Mouse (Mus musculus) neural tube, embryonic 12.5 days (tissue): ENCODE data around the gene Rpl11. TPM values are rescaled to one million over a fixed set of nuclear protein-coding genes. Genes with fewer than 3 reads are reported as not detected.
"Not testable (repeated sequence)": the region's sequence is repeated elsewhere in the genome, so short reads cannot be mapped to it uniquely, and the experiment has no call there.

Experiments used
- ATAC-seq: fragments of 200-750 bp; cut with Nextera tagmentation; 2 replicates; pipeline ENCODE4 v1.8.0; 2017; ENCODE audit warnings: low read depth, mild to moderate bottlenecking, moderate TSS enrichment, moderate library complexity; ENCODE audit not compliant: low FRiP score
- H3K27ac ChIP-seq: fragments of 300-500 bp; sonication (generic); 2 replicates; pipeline ENCODE4 v1.5.1; 2016
- H3K27me3 ChIP-seq: fragments of 300-500 bp; sonication (generic); replicated peaks from 2 replicates; pipeline ENCODE4 v1.6.1; 2016; ENCODE audit warnings: mild to moderate bottlenecking
- H3K36me3 ChIP-seq: fragments of 300-500 bp; sonication (generic); 2 replicates; pipeline ENCODE4 v1.6.1; 2016; ENCODE audit warnings: mild to moderate bottlenecking
- H3K4me1 ChIP-seq: fragments of 300-500 bp; sonication (generic); 2 replicates; pipeline ENCODE4 v1.6.1; 2016
- H3K4me2 ChIP-seq: fragments of 300-500 bp; sonication (generic); replicated peaks from 2 replicates; pipeline ENCODE4 v1.6.1; 2016; ENCODE audit warnings: mild to moderate bottlenecking
- H3K4me3 ChIP-seq: fragments of 300-500 bp; sonication (generic); 2 replicates; pipeline ENCODE4 v1.5.1; 2016
- H3K9ac ChIP-seq: fragments of 300-500 bp; sonication (generic); 2 replicates; pipeline ENCODE4 v1.6.1; 2016; ENCODE audit warnings: mild to moderate bottlenecking
- H3K9me3 ChIP-seq: fragments of 300-500 bp; sonication (generic); 2 replicates; pipeline ENCODE4 v1.6.1; 2016; ENCODE audit warnings: mild to moderate bottlenecking
- WGBS: fragments of 180-500 bp; shearing (Covaris S2); methylation state at CpG from one replicate; pipeline ENCODE4 v1.1.7; 2016; 5-methylcytosine and 5-hydroxymethylcytosine counted together
- polyA plus RNA-seq: library from polyadenylated mRNA; unstranded; fragments of >200 nt; fragmentation: Nextera tagmentation; extraction: Ambion mirVana; gene quantifications from 2 replicates; pipeline ENCODE4 v1.2.1, GENCODE M21; 2016

Rpl11 gene
- 293 and 294 TPM in 2 replicates for polyA plus RNA-seq

DNA sequence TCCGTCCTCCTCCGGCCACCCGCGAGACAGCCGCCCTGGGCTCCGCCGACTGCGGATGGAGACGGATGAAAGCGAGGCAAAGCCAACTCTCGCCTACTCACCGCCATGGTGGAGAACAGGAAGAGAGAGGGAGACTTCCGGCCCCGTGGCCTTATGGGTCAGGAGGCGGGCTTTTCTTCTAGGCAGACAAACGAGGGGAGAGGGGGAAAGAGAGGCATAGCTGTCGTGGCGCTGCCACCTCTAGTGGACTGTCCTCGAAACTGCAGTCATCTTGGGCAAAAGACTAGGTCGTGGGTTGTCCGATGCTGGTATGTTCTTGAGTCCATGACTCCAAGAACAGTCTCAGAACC lies at the start of gene Rpl11:
Gene Rpl11 (minus strand): TSS at position 182 of the 350 bp plus-strand sequence.
- peak within 1 kb of the TSS; percentile 60; the same call in 1 of the 2 replicates for H3K27ac ChIP-seq
- peak; percentile 97 for ATAC-seq
- WGBS, result under 1% methylated on average over 21 of the region's 21 CpGs

DNA sequence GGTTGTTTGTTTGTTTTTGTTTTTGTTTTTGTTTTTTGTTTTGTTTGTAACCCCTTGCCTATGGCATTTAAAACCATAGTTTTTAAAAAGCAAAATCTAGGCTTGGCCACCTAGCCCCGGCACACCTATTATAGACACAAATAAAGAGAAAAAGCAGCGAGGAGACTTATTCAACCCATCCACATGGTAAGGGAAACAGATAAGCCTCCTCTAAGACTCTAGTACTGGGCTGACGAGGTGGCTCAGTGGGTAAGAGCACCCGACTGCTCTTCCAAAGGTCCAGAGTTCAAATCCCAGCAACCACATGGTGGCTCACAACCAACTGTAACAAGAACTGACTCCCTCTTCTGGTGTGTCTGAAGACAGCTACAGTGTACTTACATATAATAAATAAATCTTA lies 48.5 kb upstream of the Rpl11 start:
- H3K4me3 ChIP-seq, ATAC-seq, H3K27ac ChIP-seq, H3K9me3 ChIP-seq, H3K27me3 ChIP-seq, H3K4me2 ChIP-seq, H3K9ac ChIP-seq, H3K36me3 ChIP-seq: not testable (repeated sequence)
- 87% methylated on average over 4 of the region's 4 CpGs for WGBS
- peaks cover 14% of the 10 kb centered on the region for H3K4me1 ChIP-seq

More for the DNA sequence above, at the start of gene Rpl11:
- peaks cover 37% of the 10 kb centered on the region for H3K36me3 ChIP-seq
- peak within 1 kb of the TSS; percentile 95 for H3K4me2 ChIP-seq
- H3K4me1 ChIP-seq, result peaks cover 18% of the 10 kb centered on the region
- H3K27me3 ChIP-seq, result no peaks in the 10 kb centered on the region
- H3K4me3 ChIP-seq, result peak within 1 kb of the TSS; percentile 97
- H3K9me3 ChIP-seq, result no peaks in the 10 kb centered on the region
- H3K9ac ChIP-seq, result peak within 1 kb of the TSS; percentile 97

DNA sequence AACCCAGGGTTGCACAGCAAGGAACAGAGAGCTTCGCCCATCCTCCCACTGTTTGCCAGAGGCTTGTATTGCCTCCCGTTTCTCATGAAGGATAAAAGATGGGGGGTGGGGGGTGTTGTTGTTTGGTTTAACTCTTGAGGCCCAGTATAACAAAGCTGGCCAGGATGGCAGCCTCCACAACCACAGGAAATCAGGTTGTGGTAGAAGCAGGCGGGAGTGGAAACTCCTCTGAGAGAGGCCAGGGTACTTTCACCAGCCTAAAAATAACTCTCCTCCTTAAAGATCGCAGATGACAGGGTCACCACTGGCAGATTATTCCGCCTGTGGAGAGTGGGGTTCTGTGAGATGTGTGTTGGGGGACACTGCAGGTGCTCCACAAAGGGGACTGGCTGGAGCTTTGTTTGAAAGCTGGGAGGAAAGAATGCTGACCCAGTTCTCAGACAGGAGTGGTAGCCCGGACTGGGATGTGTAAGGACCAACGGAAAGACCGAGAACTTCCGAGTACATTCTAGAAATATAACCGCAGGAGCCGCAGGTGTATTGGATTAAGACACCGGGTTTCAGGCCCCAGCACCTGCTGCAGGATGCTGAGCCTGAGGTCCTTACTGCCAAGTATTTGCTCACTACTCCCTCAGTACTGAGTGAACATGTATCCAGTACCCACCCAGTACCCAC lies 47.3 kb upstream of the Rpl11 start:
- H3K4me2 ChIP-seq, result no peak overlapping the region
- ATAC-seq, result no peak
- no peak overlapping the region for H3K9ac ChIP-seq
- H3K4me1 ChIP-seq, result peaks cover 14% of the 10 kb centered on the region
- H3K27ac ChIP-seq, result no peak overlapping the region
- WGBS, result 76% methylated on average over 12 of the region's 12 CpGs
- H3K27me3 ChIP-seq, result no peaks in the 10 kb centered on the region
- H3K9me3 ChIP-seq, result no peaks in the 10 kb centered on the region
- H3K36me3 ChIP-seq, result no peaks in the 10 kb centered on the region
- H3K4me3 ChIP-seq, result no peak overlapping the region

DNA sequence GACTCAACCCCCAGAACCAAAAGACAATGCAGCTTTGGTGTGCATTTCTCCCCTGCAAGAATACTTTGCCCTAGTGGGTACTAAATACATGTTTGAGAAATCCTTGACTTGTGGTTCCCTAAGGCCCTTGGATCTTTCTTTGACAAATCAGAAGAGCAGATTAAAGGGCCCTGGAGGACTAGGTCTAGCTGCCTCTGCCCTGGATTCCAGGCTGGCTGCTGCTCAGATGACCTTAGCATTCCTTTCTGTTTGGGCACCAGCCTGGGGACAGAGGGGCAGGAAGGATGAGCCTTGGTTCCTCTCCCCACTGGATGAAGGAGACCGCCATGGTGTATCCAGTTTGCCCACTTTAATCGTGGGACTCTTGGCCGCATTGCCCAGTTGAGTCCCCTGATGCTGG lies 45.2 kb upstream of the Rpl11 start:
- 95% methylated on average over 3 of the region's 3 CpGs for WGBS
- H3K27me3 ChIP-seq, result no peaks in the 10 kb centered on the region
- no peaks in the 10 kb centered on the region for H3K9me3 ChIP-seq
- 0 out of 2 replicates have a peak, but pooled peaks cover 3% of the 10 kb centered on the region for H3K4me1 ChIP-seq
- no peak overlapping the region for H3K9ac ChIP-seq
- H3K27ac ChIP-seq, result no peak overlapping the region
- ATAC-seq, result no peak
- H3K4me3 ChIP-seq, result no peak overlapping the region
- no peak overlapping the region for H3K4me2 ChIP-seq
- H3K36me3 ChIP-seq, result no peaks in the 10 kb centered on the region

DNA sequence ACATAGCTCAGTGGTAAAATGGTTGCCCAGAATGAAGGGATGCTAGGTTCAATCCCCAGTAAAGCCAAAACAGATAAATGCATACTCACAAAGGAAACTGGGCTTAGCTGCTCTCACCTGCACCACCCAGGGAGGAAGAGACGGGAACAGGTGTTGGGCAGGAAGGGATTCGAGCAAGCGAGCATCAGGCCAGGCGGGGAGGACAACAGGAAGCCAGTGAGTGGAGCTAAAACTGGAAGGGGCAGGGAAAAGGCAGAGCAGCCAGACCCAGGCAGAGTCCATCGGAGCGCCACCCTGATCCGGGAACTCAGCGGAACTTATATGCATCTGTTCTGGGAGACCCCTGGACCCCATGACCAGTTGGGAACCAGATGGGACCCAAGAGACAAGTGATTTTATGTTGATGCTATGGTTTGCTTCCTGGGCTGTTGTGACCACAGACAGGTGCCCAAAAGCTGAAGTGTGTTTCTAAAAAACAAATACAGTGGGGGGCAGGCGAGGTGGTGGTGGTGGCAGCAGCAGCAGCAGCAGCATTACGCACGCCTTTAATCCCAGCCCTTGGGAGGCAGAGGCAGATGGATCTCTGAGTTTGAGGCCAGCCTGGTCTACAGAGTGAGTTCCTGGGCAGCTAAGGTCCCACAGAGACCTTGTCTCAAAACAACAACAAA lies 43.4 kb upstream of the Rpl11 start:
- no peak overlapping the region for H3K4me2 ChIP-seq

DNA sequence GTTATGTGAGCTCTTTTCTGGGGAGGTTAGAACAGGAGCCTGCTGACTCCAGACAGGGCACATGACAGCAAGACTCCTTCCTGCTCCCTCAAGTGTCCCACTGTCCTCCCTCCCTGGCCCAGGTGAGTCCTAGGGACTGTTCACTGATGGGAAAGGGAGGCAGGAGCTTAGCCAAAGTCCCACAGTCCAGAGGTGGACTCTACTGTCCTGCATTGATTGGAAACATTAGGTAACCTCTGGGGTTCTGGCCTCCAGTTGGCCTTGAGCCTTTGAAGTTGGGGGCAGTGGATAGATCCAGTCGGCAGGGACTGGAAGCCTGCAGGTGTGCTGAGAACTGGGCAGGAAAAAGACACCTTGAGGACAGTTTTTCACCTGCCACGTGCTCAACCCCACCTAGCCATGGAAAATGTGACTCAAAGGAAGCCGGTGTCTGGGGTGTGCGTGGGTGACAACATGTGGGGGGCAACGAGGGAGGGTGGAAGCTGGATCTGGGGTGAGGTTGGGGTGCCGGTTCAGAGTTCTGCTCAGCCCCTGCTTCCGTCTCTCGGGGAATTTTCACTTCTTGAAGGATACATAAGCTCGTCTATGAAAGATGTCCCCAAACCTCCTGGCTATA lies 42.4 kb upstream of the Rpl11 start:
- Histone ChIP-seq H3K4me1 (0 out of 2 replicates have a peak, but pooled peaks cover 3% of the 10 kb centered on the region), H3K27ac (no peak overlapping the region), H3K9ac (no peak overlapping the region), H3K4me2 (no peak overlapping the region), H3K9me3 (no peaks in the 10 kb centered on the region), H3K4me3 (no peak overlapping the region), H3K27me3 (no peaks in the 10 kb centered on the region), H3K36me3 (no peaks in the 10 kb centered on the region)
- no peak for ATAC-seq
- WGBS, result 82% methylated on average over 9 of the region's 9 CpGs

More for the DNA sequence above, 43.4 kb upstream of the Rpl11 start:
- WGBS, result 76% methylated on average over 11 of the region's 11 CpGs
- 0 out of 2 replicates have a peak, but pooled peaks cover 3% of the 10 kb centered on the region for H3K4me1 ChIP-seq
- H3K27ac ChIP-seq, result no peak overlapping the region
- H3K36me3 ChIP-seq, result no peaks in the 10 kb centered on the region
- no peak overlapping the region for H3K9ac ChIP-seq
- H3K27me3 ChIP-seq, result no peaks in the 10 kb centered on the region
- H3K9me3 ChIP-seq, result no peaks in the 10 kb centered on the region
- ATAC-seq, result no peak
- no peak overlapping the region for H3K4me3 ChIP-seq

DNA sequence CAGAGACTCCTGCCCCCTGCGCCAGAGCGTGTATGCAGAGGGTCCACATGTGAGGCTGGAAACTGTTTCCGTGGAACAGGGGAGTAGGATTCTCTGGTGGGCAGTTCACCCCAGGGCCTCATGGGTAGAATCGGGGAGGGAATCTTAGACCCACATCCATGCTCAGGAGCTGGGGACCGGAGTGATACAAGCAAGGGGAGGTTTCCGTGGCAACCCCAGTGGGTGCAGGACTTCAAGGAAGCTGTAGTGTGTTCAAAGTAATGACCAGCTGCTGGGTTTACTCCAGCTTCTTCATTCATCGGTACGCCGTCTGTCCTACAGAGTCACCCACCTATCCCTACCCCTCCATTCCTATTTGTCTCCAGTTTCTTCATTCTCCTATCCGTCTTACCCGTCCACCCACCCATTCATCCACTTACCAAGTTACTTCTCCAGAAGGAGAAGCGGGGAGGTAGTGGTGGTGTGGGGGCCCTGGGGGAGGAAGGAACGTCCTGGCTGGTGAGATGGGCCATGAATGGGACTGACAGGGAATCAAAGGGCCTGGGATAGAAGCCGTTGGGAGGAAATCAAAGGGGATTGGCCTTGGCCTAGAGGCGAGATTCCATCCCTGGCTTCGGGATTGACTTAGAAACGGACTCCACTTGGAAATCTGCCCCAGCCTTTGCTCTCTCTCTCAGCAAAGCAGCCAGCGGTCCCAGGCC lies 41.4 kb upstream of the Rpl11 start:
- Histone ChIP-seq H3K4me3 (no peak overlapping the region), H3K9ac (no peak overlapping the region), H3K9me3 (no peaks in the 10 kb centered on the region), H3K4me2 (no peak overlapping the region), H3K27me3 (no peaks in the 10 kb centered on the region), H3K36me3 (no peaks in the 10 kb centered on the region), H3K4me1 (0 out of 2 replicates have a peak, but pooled peaks cover 3% of the 10 kb centered on the region), H3K27ac (no peak overlapping the region)
- 74% methylated on average over 18 of the region's 18 CpGs for WGBS
- ATAC-seq, result no peak

DNA sequence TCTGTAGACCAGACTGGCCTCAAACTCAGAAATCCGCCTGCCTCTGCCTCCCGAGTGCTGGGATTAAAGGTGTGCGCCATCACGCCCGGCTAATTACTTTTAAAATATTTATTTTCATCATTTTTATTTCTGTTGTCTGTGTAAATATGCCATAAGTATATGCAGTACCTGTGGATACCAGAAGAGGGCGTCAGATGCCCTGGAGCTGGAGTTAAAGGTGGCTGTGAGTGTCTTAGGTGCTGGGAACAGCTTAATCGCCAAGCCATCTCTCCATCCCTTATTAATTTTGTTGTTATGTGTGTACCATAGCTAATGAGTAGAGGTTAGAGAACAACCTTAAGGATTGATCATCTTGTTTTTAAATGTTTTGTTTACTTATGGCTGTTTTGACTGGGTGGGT lies 39.3 kb upstream of the Rpl11 start:
- no peak overlapping the region for H3K27ac ChIP-seq
- no peak overlapping the region for H3K9ac ChIP-seq
- H3K9me3 ChIP-seq, result no peaks in the 10 kb centered on the region
- no peak overlapping the region for H3K4me2 ChIP-seq
- H3K36me3 ChIP-seq, result no peaks in the 10 kb centered on the region
- no peak for ATAC-seq
- H3K4me1 ChIP-seq, result peaks cover 11% of the 10 kb centered on the region
- H3K4me3 ChIP-seq, result no peak overlapping the region
- 86% methylated on average over 7 of the region's 7 CpGs for whole genome bisulfite sequencing
- H3K27me3 ChIP-seq, result no peaks in the 10 kb centered on the region

DNA sequence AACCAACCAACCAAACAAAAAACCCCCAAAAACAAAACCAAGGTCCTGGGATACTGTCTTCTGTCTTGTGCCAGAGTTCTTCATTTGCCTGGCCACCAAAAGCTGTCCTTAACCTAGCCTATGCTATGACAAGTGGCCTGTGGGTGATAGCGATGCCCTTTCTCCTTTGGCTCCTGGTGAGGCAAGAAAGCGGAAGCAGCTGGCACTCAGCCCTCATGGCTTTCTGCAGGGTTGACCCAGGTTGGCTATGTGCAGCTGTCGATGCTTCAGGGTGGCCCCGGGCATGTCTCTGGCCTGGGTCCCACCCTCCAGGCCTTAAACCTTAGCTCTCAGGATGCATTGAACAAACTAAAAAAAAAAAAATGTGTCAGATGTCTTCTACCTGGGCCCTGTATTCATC lies 38.1 kb upstream of the Rpl11 start:
- H3K27ac ChIP-seq, result no peak overlapping the region
- no peak overlapping the region for H3K4me2 ChIP-seq
- WGBS, result 95% methylated on average over 4 of the region's 4 CpGs
- no peaks in the 10 kb centered on the region for H3K27me3 ChIP-seq
- H3K4me3 ChIP-seq, result no peak overlapping the region
- H3K36me3 ChIP-seq, result no peaks in the 10 kb centered on the region
- no peak for ATAC-seq
- no peak overlapping the region for H3K9ac ChIP-seq
- no peaks in the 10 kb centered on the region for H3K9me3 ChIP-seq
- peaks cover 11% of the 10 kb centered on the region for H3K4me1 ChIP-seq

DNA sequence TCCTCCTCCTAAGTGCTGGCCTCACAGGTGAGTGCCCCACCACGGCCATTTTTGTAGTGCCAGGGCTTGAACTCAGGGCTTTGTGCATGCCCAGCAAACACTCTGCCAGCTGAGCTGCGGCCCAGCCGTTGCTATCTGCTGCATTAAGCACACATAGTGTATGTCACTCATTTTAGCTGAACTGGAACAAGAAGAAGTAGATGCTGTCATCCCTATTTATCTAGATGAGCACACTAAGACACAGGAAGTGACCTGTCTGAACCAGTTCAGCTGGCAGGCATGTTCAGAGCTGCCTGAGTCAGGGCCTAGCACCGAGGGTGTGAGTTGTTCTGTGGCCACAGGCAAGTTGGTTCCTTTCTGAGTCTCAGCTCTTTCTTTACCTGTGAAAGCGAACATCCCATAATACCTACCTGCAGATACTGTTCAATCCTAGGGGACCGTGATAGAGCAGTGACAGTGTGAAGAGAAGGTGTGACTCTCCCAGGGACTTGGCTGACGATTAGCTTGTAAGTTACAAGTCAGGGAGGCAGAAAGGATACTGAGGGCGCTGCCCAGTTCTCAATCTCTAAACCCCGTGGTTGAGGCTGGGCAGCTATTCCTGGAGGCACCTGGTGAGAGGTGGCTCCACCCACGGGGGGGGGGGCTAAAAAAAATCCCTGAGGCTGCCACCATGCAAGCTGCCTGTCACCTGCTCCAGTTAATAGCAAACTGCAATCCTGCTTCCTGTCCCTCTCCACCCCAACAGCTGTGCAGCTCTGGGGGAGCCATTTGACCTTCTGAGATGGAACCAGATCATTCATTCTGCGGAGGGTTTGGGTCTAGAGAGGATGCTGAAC lies 36.7 kb upstream of the Rpl11 start:
- Histone ChIP-seq H3K27me3 (no peaks in the 10 kb centered on the region), H3K4me2 (no peak overlapping the region), H3K27ac (no peak overlapping the region), H3K4me3 (no peak overlapping the region), H3K4me1 (peaks cover 8% of the 10 kb centered on the region), H3K9ac (peak overlapping the region; percentile 9; the same call in 1 of the 2 replicates), H3K9me3 (no peaks in the 10 kb centered on the region), H3K36me3 (no peaks in the 10 kb centered on the region)
- no peak for ATAC-seq
- 66% methylated on average over 11 of the region's 11 CpGs for WGBS

DNA sequence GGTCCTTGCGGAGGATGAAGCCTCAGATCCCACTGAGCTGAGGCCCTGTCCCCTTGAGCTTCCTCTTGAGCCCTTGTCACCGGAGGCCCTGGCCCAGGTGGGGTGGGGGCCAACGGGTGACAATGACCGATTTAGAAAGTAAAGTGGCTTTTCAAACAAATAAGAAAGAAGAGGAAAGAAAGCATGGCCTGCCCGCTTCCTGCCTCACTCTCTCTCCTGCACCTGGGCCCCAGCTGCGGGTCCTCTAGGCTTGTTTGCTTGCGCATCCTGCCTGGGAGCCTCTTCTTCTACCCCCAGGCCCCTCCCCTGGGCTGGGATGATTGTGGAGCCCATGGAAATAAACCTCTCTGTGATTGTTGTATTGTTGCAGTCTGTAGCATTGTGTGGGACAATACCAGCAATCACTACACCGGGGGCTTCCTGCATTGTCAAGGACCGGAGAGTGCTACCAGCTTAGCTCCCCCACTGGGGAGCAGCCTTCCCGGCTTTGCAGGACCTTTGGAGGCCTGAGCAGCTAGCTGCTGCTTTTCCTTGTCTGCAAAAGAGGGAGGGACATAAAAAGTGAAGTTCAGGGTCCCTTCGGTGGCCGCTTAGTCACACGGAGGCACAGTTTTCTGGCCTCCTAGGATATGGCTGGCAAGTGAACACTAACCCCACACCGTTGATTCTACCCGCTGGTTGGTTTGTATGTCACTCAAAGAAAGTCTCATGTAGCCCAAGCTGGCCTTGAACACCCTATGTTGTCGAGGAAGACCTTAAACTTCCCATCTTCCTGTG lies 35.9 kb upstream of the Rpl11 start:
- H3K36me3 ChIP-seq, result no peaks in the 10 kb centered on the region
- H3K4me3 ChIP-seq, result no peak overlapping the region
- H3K9ac ChIP-seq, result 0 out of 2 replicates have a peak overlapping the region, but pooled peaks have one; percentile 0
- H3K27ac ChIP-seq, result no peak overlapping the region
- no peaks in the 10 kb centered on the region for H3K27me3 ChIP-seq
- WGBS, result 32% methylated on average over 16 of the region's 16 CpGs
- H3K4me2 ChIP-seq, result no peak overlapping the region
- H3K4me1 ChIP-seq, result peaks cover 8% of the 10 kb centered on the region
- no peaks in the 10 kb centered on the region for H3K9me3 ChIP-seq
- no peak for ATAC-seq
